Mouse (Mus musculus): ENCODE data around the gene Pwp2.

- TF ChIP-seq CTCF (conservative IDR thresholded peaks at IDR 0.05; ENCODE audit: low read length), result no peak
- TF ChIP-seq NANOG (IDR thresholded peaks at IDR 0.05; ENCODE audit: borderline replicate concordance, low read length), result no peak
- no peak for TF ChIP-seq POU5F1 (IDR thresholded peaks at IDR 0.05; ENCODE audit: borderline replicate concordance, low read length)
Measured at GRCm38 (mm10) chr10:78156926-78157325, 28.0 kb downstream of the Pwp2 start.

Measured in E14TG2a.4 (cell line).